Mouse (Mus musculus) hindbrain, embryonic 12.5 days (tissue): ENCODE data around the gene Klhl26. TPM values are rescaled to one million over a fixed set of nuclear protein-coding genes. Genes with fewer than 3 reads are reported as not detected.

Experiments
- ATAC-seq: fragments of 200-750 bp; cut with Nextera tagmentation; 2 replicates; pipeline ENCODE4 v1.8.0; 2017; ENCODE audit warnings: moderate TSS enrichment; ENCODE audit not compliant: low FRiP score
- H3K27ac ChIP-seq: fragments of 300-500 bp; sonication (generic); 2 replicates; pipeline ENCODE4 v1.5.1; 2016; ENCODE audit warnings: mild to moderate bottlenecking
- H3K27me3 ChIP-seq: fragments of 300-500 bp; sonication (generic); 2 replicates; pipeline ENCODE4 v1.6.1; 2016; ENCODE audit warnings: mild to moderate bottlenecking
- H3K36me3 ChIP-seq: fragments of 300-500 bp; sonication (generic); 2 replicates; pipeline ENCODE4 v1.6.1; 2016; ENCODE audit warnings: mild to moderate bottlenecking
- H3K4me1 ChIP-seq: fragments of 300-500 bp; sonication (generic); 2 replicates; pipeline ENCODE4 v1.6.1; 2016
- H3K4me2 ChIP-seq: fragments of 300-500 bp; sonication (generic); replicated peaks from 2 replicates; pipeline ENCODE4 v1.6.1; 2016; ENCODE audit warnings: mild to moderate bottlenecking
- H3K4me3 ChIP-seq: fragments of 300-500 bp; sonication (generic); 2 replicates; pipeline ENCODE4 v1.5.1; 2016; ENCODE audit warnings: mild to moderate bottlenecking
- H3K9ac ChIP-seq: fragments of 300-500 bp; sonication (generic); 2 replicates; pipeline ENCODE4 v1.6.1; 2016; ENCODE audit warnings: mild to moderate bottlenecking, moderate library complexity
- H3K9me3 ChIP-seq: fragments of 300-500 bp; sonication (generic); replicated peaks from 2 replicates; pipeline ENCODE4 v1.6.1; 2016; ENCODE audit warnings: mild to moderate bottlenecking
- WGBS: fragments of 180-500 bp; shearing (Covaris S2); methylation state at CpG from one replicate; pipeline ENCODE4 v1.1.7; 2016; 5-methylcytosine and 5-hydroxymethylcytosine counted together
- polyA plus RNA-seq: library from polyadenylated mRNA; unstranded; fragments of >200 nt; fragmentation: Nextera tagmentation; extraction: Ambion mirVana; gene quantifications from 2 replicates; pipeline ENCODE4 v1.2.1, GENCODE M21; 2016

The Klhl26 gene
- polyA plus RNA-seq, 1 experiment from 2014 or later, result 23.9 TPM

GRCm38 (mm10) chr8:70452196-70452966 lies 24.4 kb downstream of the Klhl26 start:
- Histone ChIP-seq H3K27me3 (peaks cover 20% of the 10 kb centered on the region), H3K9ac (no peak overlapping the region), H3K27ac (no peak overlapping the region), H3K4me2 (no peak overlapping the region), H3K4me1 (no peaks in the 10 kb centered on the region), H3K4me3 (no peak overlapping the region), H3K36me3 (peaks cover 20% of the 10 kb centered on the region), H3K9me3 (no peaks in the 10 kb centered on the region)
- 62% methylated on average over 52 of the region's 52 CpGs for WGBS
- no peak; the same call in 1 of the 2 replicates for ATAC-seq

GRCm38 (mm10) chr8:70447639-70448420 lies 28.9 kb downstream of the Klhl26 start:
- H3K4me2 ChIP-seq, result no peak overlapping the region
- no peak overlapping the region for H3K9ac ChIP-seq
- no peak for ATAC-seq
- no peaks in the 10 kb centered on the region for H3K9me3 ChIP-seq
- 70% methylated on average over 19 of the region's 19 CpGs for WGBS
- no peak overlapping the region for H3K27ac ChIP-seq
- no peaks in the 10 kb centered on the region for H3K4me1 ChIP-seq
- H3K36me3 ChIP-seq, result peaks cover 20% of the 10 kb centered on the region
- H3K4me3 ChIP-seq, result no peak overlapping the region
- peaks cover 15% of the 10 kb centered on the region for H3K27me3 ChIP-seq

- WGBS, result 59% methylated on average over 1 of the region's 1 CpGs
- no peak for ATAC-seq
- no peak overlapping the region for H3K4me3 ChIP-seq
Measured at GRCm38 (mm10) chr8:70445988-70446387, 30.8 kb downstream of the Klhl26 start.

GRCm38 (mm10) chr8:70443326-70443725 lies 33.4 kb downstream of the Klhl26 start:
- H3K4me1 ChIP-seq, result peaks cover 11% of the 10 kb centered on the region
- no peak overlapping the region for H3K27ac ChIP-seq
- H3K36me3 ChIP-seq, result no peaks in the 10 kb centered on the region
- H3K9me3 ChIP-seq, result no peaks in the 10 kb centered on the region
- no peak overlapping the region for H3K9ac ChIP-seq
- H3K4me3 ChIP-seq, result no peak overlapping the region
- ATAC-seq, result no peak
- 86% methylated on average over 4 of the region's 4 CpGs for WGBS
- H3K27me3 ChIP-seq, result 0 out of 2 replicates have a peak, but pooled peaks cover 6% of the 10 kb centered on the region
- H3K4me2 ChIP-seq, result no peak overlapping the region

More at GRCm38 (mm10) chr8:70445988-70446387, 30.8 kb downstream of the Klhl26 start:
- H3K9ac ChIP-seq, result no peak overlapping the region
- H3K27me3 ChIP-seq, result 0 out of 2 replicates have a peak, but pooled peaks cover 6% of the 10 kb centered on the region
- H3K4me1 ChIP-seq, result no peaks in the 10 kb centered on the region
- H3K36me3 ChIP-seq, result peaks cover 4% of the 10 kb centered on the region; the same call in 1 of the 2 replicates
- H3K9me3 ChIP-seq, result no peaks in the 10 kb centered on the region
- H3K4me2 ChIP-seq, result no peak overlapping the region
- H3K27ac ChIP-seq, result no peak overlapping the region

GRCm38 (mm10) chr8:70441565-70441964 lies 35.2 kb downstream of the Klhl26 start:
- Histone ChIP-seq H3K4me1 (peaks cover 21% of the 10 kb centered on the region), H3K27ac (no peak overlapping the region), H3K9ac (no peak overlapping the region), H3K4me2 (no peak overlapping the region), H3K9me3 (no peaks in the 10 kb centered on the region), H3K4me3 (no peak overlapping the region), H3K36me3 (no peaks in the 10 kb centered on the region), H3K27me3 (0 out of 2 replicates have a peak, but pooled peaks cover 6% of the 10 kb centered on the region)
- ATAC-seq, result no peak
- 78% methylated on average over 3 of the region's 3 CpGs for WGBS

DNA sequence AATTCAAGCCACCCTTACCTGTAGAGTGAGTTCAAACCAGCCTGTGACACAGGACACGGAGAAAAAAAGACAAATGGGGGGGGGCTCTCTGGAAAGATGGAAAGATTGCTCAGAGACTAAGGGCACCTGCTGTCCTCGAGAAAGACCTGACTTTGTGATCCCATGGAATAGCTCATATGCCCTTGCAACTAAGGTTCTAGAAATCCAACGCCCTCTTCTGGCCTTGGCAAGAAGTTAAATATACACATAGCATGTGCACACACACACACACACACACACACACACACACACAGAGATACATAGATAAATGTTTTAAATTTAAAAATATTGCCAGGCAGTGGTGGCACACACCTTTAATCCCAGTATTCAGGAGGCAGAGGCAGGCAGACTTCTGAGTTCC lies 36.5 kb downstream of the Klhl26 start:
- Histone ChIP-seq H3K9ac (peak overlapping the region; percentile 78), H3K4me3 (peak overlapping the region; percentile 63; the same call in 1 of the 2 replicates), H3K36me3 (no peaks in the 10 kb centered on the region), H3K9me3 (no peaks in the 10 kb centered on the region), H3K27ac (no peak overlapping the region), H3K4me1 (peaks cover 21% of the 10 kb centered on the region), H3K4me2 (peak overlapping the region; percentile 89), H3K27me3 (0 out of 2 replicates have a peak, but pooled peaks cover 6% of the 10 kb centered on the region)
- 48% methylated on average over 3 of the region's 3 CpGs for WGBS
- no peak for ATAC-seq

- Histone ChIP-seq H3K4me1 (peaks cover 21% of the 10 kb centered on the region), H3K4me2 (peak overlapping the region; percentile 89), H3K36me3 (no peaks in the 10 kb centered on the region), H3K9ac (peak overlapping the region; percentile 78), H3K4me3 (peak overlapping the region; percentile 63), H3K27ac (peak overlapping the region; percentile 89), H3K27me3 (0 out of 2 replicates have a peak, but pooled peaks cover 6% of the 10 kb centered on the region), H3K9me3 (no peaks in the 10 kb centered on the region)
- 4% methylated on average over 7 of the region's 7 CpGs for WGBS
- no peak; the same call in 1 of the 2 replicates for ATAC-seq
Measured at GRCm38 (mm10) chr8:70439848-70440179, 37.0 kb downstream of the Klhl26 start.

GRCm38 (mm10) chr8:70439055-70439847 lies 37.5 kb downstream of the Klhl26 start, which contains the start of gene Crtc1:
TSS of gene Crtc1 (minus strand) at chr8:70439579.
- WGBS, result under 1% methylated on average over 68 of the region's 70 CpGs
- ATAC-seq, result peak; percentile 97
- Histone ChIP-seq H3K27me3 (0 out of 2 replicates have a peak, but pooled peaks cover 6% of the 10 kb centered on the region), H3K4me2 (peak within 1 kb of the TSS; percentile 89), H3K4me3 (peak within 1 kb of the TSS; percentile 63), H3K36me3 (no peaks in the 10 kb centered on the region), H3K27ac (peak within 1 kb of the TSS; percentile 89), H3K4me1 (peaks cover 21% of the 10 kb centered on the region), H3K9me3 (no peaks in the 10 kb centered on the region), H3K9ac (peak within 1 kb of the TSS; percentile 78)

DNA sequence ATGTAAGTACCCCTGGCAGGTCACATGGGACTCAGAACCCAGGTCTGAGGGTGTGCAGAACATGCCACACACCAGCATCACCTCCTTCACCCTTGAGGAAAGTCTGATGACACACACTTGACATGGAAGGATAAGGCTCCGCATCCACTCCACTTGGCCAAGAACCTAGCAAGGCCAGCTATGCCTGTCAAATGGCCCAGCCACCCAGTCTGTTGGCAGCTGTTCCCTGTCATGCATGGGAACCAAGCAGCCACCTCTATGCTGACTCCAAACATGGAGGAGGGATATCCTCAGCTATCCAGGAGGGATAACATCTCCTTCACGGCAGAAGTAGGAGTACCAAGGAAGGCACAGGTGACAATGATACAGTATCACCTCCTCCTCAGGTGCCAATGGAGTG lies 38.3 kb downstream of the Klhl26 start:
- WGBS, result 96% methylated on average over 2 of the region's 2 CpGs
- H3K4me2 ChIP-seq, result peak overlapping the region; percentile 89
- H3K36me3 ChIP-seq, result no peaks in the 10 kb centered on the region
- peak overlapping the region; percentile 63 for H3K4me3 ChIP-seq
- no peak for ATAC-seq
- H3K4me1 ChIP-seq, result peaks cover 21% of the 10 kb centered on the region
- peak overlapping the region; percentile 78; the same call in 1 of the 2 replicates for H3K9ac ChIP-seq
- no peaks in the 10 kb centered on the region for H3K9me3 ChIP-seq
- 0 out of 2 replicates have a peak, but pooled peaks cover 6% of the 10 kb centered on the region for H3K27me3 ChIP-seq
- no peak overlapping the region for H3K27ac ChIP-seq

- 91% methylated on average over 5 of the region's 5 CpGs for WGBS
- Histone ChIP-seq H3K27ac (no peak overlapping the region), H3K9me3 (no peaks in the 10 kb centered on the region), H3K4me1 (peaks cover 20% of the 10 kb centered on the region), H3K9ac (no peak overlapping the region), H3K27me3 (no peaks in the 10 kb centered on the region), H3K36me3 (no peaks in the 10 kb centered on the region), H3K4me3 (no peak overlapping the region), H3K4me2 (no peak overlapping the region)
- no peak for ATAC-seq
Measured at GRCm38 (mm10) chr8:70435156-70435555, 41.6 kb downstream of the Klhl26 start.

DNA sequence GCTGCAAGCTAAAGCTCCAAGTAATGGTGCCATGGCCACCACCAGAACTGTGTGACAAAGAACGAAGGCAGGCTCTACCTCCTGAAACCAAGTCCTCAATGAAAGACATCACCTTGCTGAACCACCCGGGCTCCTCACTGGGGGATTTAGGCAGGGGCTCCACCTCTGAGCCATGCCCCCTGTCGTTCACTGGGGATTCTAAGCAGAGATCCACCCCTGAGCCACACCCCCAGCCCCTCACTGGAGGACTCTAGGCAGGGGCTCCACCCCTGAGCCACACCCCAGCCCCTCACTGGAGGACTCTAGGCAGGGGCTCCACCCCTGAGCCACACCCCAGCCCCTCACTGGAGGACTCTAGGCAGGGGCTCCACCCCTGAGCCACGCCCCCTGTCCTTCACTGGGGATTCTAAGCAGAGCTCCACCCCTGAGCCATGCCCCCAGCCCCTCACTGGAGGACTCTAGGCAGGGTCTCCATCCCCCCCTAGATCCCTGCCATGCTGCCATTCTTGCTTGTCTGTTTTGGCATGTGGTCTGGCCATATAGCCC lies 43.7 kb downstream of the Klhl26 start:
- ATAC-seq, result no peak
- H3K4me2 ChIP-seq, result no peak overlapping the region
- no peaks in the 10 kb centered on the region for H3K27me3 ChIP-seq
- 52% methylated on average over 4 of the region's 4 CpGs for WGBS
- no peaks in the 10 kb centered on the region for H3K36me3 ChIP-seq
- no peak overlapping the region for H3K9ac ChIP-seq
- no peak overlapping the region for H3K4me3 ChIP-seq
- peaks cover 7% of the 10 kb centered on the region; the same call in 1 of the 2 replicates for H3K4me1 ChIP-seq
- no peak overlapping the region for H3K27ac ChIP-seq
- H3K9me3 ChIP-seq, result no peaks in the 10 kb centered on the region
